Mouse (Mus musculus) liver, postnatal 0 days (tissue): ENCODE results near the gene Tmem116.

Source experiments
- CTCF ChIP-seq: sonication (generic); IDR thresholded peaks from 2 replicates; pipeline ENCODE4 v1.5.1; 2016; ENCODE audit warnings: antibody characterized with exemption, low read depth
- EP300 ChIP-seq: IDR thresholded peaks from 2 replicates; pipeline ENCODE4 v1.6.1; 2016; ENCODE audit warnings: antibody characterized with exemption, low read depth, mild to moderate bottlenecking

DNA sequence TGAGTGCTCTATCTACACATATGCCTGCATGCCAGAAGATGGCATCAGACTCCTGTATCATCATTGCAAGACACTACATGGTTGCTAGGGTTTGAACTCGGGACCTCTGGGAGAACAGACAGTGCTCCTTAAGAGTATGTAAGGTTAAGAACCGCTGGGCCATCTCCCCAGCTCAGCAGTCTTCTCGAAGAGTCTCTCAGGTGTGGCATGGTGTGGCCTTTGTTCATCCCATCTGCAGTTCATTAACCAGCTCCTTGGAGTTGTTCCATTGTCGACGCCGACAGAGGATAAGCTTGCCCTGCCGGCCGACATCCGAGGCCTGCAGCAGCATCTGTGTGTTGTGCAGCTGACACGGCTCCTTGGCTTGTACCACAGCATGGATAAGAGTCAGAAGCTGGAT is 28.4 kb upstream of the Tmem116 start:
- TF ChIP-seq CTCF = no peak
- no peak for TF ChIP-seq EP300
